Mouse (Mus musculus) heart, adult 2 months (tissue): Measurements from ENCODE around the gene Irf2bp2.

ENCODE experiments used
- CTCF ChIP-seq: fragments of 200-600 bp; IDR thresholded peaks from 2 replicates; pipeline ENCODE4 v1.8.1; 2022; ENCODE audit warnings: antibody characterized with exemption, mild to moderate bottlenecking, moderate library complexity
- POLR2A ChIP-seq: fragments of 200-500 bp; IDR thresholded peaks from 2 replicates; pipeline ENCODE4 v1.6.1; 2011; ENCODE audit warnings: mild to moderate bottlenecking, low read depth, low read length, control low read depth; ENCODE audit not compliant: insufficient read depth

GRCm38 (mm10) chr8:126613143-126613542 is 19.4 kb upstream of the Irf2bp2 start:
- TF ChIP-seq POLR2A (no peak), CTCF (no peak)
